Mouse (Mus musculus) layer of hippocampus, adult 8-10 months (tissue): ENCODE data around the gene Cep89. TPM values are rescaled to one million over a fixed set of nuclear protein-coding genes. Genes with fewer than 3 reads are reported as not detected.

ENCODE experiments used
- DNase-seq, 2 experiments: peaks; one replicate each; pipeline ENCODE4 v3.0.0; 2022; ENCODE audit warnings: low spot score in 2 of 2
- total RNA-seq, 4 experiments: library from RNA; stranded (reverse); gene quantifications; 2 replicates each; pipeline ENCODE4 v1.2.4; 2022

The Cep89 gene
- total RNA-seq, 4 experiments from 2014 or later: 14.4 to 31.0 (median 19.2) TPM

DNA sequence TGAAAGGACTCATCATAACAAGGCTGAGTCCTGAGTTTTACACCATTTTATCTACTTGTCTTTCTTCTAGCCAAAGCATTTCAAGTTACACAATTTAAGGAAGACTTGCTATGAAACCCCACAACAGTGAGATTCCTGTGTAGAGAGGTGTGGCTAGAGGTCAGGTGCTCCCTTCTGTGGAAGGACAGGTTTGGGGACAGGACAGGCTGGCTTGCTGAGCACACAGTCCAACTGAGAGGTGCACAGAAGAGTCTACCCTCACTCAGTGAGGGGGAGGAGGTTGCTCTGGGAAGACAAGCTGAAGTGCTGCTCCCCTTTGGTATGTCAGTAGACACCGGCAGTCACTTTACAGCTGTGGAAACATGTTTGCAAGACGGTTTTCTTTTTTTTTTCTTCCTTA lies 79.6 kb downstream of the Cep89 start:
- no peak for DNase-seq

DNA sequence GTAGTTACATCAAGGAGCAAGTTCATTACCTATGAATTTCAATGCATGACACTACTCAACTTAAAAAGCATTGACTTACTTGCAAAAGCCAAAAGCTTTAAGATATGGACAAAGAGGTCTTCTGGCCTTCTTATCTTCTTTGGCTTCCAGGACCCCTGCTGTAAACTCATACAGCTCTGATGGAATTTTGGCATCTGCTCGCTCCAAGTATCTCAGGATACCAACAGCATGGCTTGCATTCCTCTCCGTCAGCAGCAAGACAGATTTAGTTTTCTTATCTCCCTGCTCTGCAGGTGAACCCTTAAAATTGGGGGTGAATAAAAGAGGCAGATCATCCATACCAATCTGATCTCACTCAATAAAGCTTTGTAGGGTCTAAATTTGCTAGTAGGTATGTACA lies 88.3 kb downstream of the Cep89 start:
- DNase-seq: no peak

DNA sequence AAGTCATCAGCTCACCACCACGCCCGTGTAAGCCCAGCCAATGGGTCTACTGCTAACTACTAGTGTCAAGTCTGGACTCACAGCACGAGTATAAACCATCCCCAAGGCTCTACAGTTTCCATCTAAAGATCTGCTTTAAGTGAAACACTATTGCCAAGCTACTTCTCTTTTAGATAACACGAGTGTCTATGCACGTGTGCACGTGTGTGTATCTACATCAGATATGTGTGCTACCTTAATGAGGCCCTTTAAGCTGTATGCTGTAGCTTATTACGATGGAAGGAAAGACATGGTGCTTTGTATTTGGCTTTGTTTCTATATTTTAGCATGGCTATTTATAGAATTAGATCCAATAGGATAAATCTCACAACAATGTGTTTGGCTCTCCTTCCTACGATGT lies 89.7 kb downstream of the Cep89 start:
- DNase-seq: no peak

Other genes with a start within 250 kb of the Cep89 start
- gene Slc7a10, start 210.7 kb upstream of the Cep89 start, total RNA-seq: 10 to 100 TPM; 34.9 to 45.2 (median 40.4) TPM
- 10 to 100 TPM; 69.0 to 77.4 (median 72.4) TPM for gene Lrp3, start 181.5 kb upstream of the Cep89 start, total RNA-seq
- 10 to 100 TPM; 25.3 to 30.4 (median 26.5) TPM for gene Gpatch1, start 78.6 kb upstream of the Cep89 start, total RNA-seq
- gene Rhpn2, start 62.9 kb upstream of the Cep89 start, total RNA-seq: 1 to 10 TPM; 6.2 to 7.6 (median 7.3) TPM
- gene Faap24, start 199 bp upstream of the Cep89 start, total RNA-seq: 1 to 10 TPM; 4.0 to 5.9 (median 5.6) TPM
- gene Slc7a9, start 51.8 kb downstream of the Cep89 start, total RNA-seq: not detected
- gene Tdrd12, start 140.7 kb downstream of the Cep89 start, total RNA-seq: 1 to 10 TPM in 3 of 4 experiments, under 1 TPM in 1; 0.23 to 1.7 (median 1.2) TPM
- gene Nudt19, start 159.3 kb downstream of the Cep89 start, total RNA-seq: 10 to 100 TPM; 65.4 to 80.5 (median 73.1) TPM
- gene Rgs9bp, start 188.5 kb downstream of the Cep89 start, total RNA-seq: under 1 TPM; 0.25 to 0.45 (median 0.29) TPM
- gene Ankrd27, start 189.2 kb downstream of the Cep89 start, total RNA-seq: 10 to 100 TPM; 38.4 to 49.5 (median 43.6) TPM